Mouse (Mus musculus): Measurements from ENCODE around the gene Arhgef10l.

The Arhgef10l gene

GRCm38 (mm10) chr4:140529735-140530134 lies 136.1 kb downstream of the Arhgef10l start:
- DNase-seq (ENCODE audit: low spot score in 2 of 2): no peak

- no peak for DNase-seq (ENCODE audit: low spot score in 2 of 2)
Measured at GRCm38 (mm10) chr4:140528443-140528842, 137.4 kb downstream of the Arhgef10l start.

GRCm38 (mm10) chr4:140525674-140526177 lies 140.1 kb downstream of the Arhgef10l start:
- no peak for DNase-seq (ENCODE audit: low spot score in 2 of 2)

- no peak for DNase-seq (ENCODE audit: low spot score in 2 of 2)
Measured at GRCm38 (mm10) chr4:140524927-140525326, 140.9 kb downstream of the Arhgef10l start.

- no peak for DNase-seq (ENCODE audit: low spot score in 2 of 2)
Measured at GRCm38 (mm10) chr4:140522873-140523272, 142.9 kb downstream of the Arhgef10l start.

GRCm38 (mm10) chr4:140520719-140521118 lies 145.1 kb downstream of the Arhgef10l start:
- no peak for DNase-seq (ENCODE audit: low spot score in 2 of 2)

GRCm38 (mm10) chr4:140513797-140514196 lies 152.0 kb downstream of the Arhgef10l start:
- DNase-seq (ENCODE audit: low spot score in 2 of 2): no peak

GRCm38 (mm10) chr4:140509856-140510255 lies 156.0 kb downstream of the Arhgef10l start:
- no peak for DNase-seq (ENCODE audit: low spot score in 2 of 2)

GRCm38 (mm10) chr4:140507172-140507714 lies 158.6 kb downstream of the Arhgef10l start:
- no peak for DNase-seq (ENCODE audit: low spot score in 2 of 2)

- DNase-seq (ENCODE audit: low spot score in 2 of 2): no peak
Measured at GRCm38 (mm10) chr4:140505608-140506002, 160.2 kb downstream of the Arhgef10l start.

GRCm38 (mm10) chr4:140504921-140505607 lies 160.7 kb downstream of the Arhgef10l start:
- DNase-seq (ENCODE audit: low spot score in 2 of 2): no peak

GRCm38 (mm10) chr4:140504067-140504913 lies 161.5 kb downstream of the Arhgef10l start:
- DNase-seq (ENCODE audit: low spot score in 2 of 2): no peak

GRCm38 (mm10) chr4:140500766-140501165 lies 165.0 kb downstream of the Arhgef10l start:
- DNase-seq (ENCODE audit: low spot score in 2 of 2): no peak

GRCm38 (mm10) chr4:140499571-140499970 lies 166.2 kb downstream of the Arhgef10l start:
- no peak for DNase-seq (ENCODE audit: low spot score in 2 of 2)

- no peak for DNase-seq (ENCODE audit: low spot score in 2 of 2)
Measured at GRCm38 (mm10) chr4:140497169-140497568, 168.6 kb downstream of the Arhgef10l start.

GRCm38 (mm10) chr4:140491555-140491954 lies 174.3 kb downstream of the Arhgef10l start:
- DNase-seq (ENCODE audit: low spot score in 2 of 2): no peak

GRCm38 (mm10) chr4:140485442-140485841 lies 180.4 kb downstream of the Arhgef10l start:
- DNase-seq (ENCODE audit: low spot score in 2 of 2): no peak

- no peak for DNase-seq (ENCODE audit: low spot score in 2 of 2)
Measured at GRCm38 (mm10) chr4:140483134-140483533, 182.7 kb downstream of the Arhgef10l start.

- no peak for DNase-seq (ENCODE audit: low spot score in 2 of 2)
Measured at GRCm38 (mm10) chr4:140480369-140481067, 185.3 kb downstream of the Arhgef10l start.

GRCm38 (mm10) chr4:140475194-140475593 lies 190.6 kb downstream of the Arhgef10l start:
- no peak for DNase-seq (ENCODE audit: low spot score in 2 of 2)

GRCm38 (mm10) chr4:140469760-140470452 lies 195.9 kb downstream of the Arhgef10l start:
- DNase-seq (ENCODE audit: low spot score in 2 of 2): no peak
